Mouse (Mus musculus) cerebellum, adult 2 months (tissue): Measurements from ENCODE around the gene Nxph3.

Experiments used
- CTCF ChIP-seq: fragments of 200-500 bp; IDR thresholded peaks from 2 replicates; pipeline ENCODE4 v1.5.1; 2011; ENCODE audit warnings: low read depth, mild to moderate bottlenecking, control low read depth, low read length, moderate library complexity, borderline replicate concordance; ENCODE audit not compliant: insufficient read depth
- POLR2A ChIP-seq: fragments of 200-500 bp; IDR thresholded peaks from 2 replicates; pipeline ENCODE4 v1.6.1; 2011; ENCODE audit warnings: low read length, control low read depth, borderline replicate concordance; ENCODE audit not compliant: insufficient read depth

- no peak for TF ChIP-seq CTCF
- no peak for TF ChIP-seq POLR2A
Observed at GRCm38 (mm10) chr11:95480662-95481061, 33.7 kb downstream of the Nxph3 start.
